Mouse (Mus musculus): ENCODE data around the gene Jph4. TPM values are rescaled to one million over a fixed set of nuclear protein-coding genes. Genes with fewer than 3 reads are reported as not detected.

Gene Jph4
- total and polyA plus RNA-seq, 3 experiments = 0.11 TPM; not detected in 2

DNA sequence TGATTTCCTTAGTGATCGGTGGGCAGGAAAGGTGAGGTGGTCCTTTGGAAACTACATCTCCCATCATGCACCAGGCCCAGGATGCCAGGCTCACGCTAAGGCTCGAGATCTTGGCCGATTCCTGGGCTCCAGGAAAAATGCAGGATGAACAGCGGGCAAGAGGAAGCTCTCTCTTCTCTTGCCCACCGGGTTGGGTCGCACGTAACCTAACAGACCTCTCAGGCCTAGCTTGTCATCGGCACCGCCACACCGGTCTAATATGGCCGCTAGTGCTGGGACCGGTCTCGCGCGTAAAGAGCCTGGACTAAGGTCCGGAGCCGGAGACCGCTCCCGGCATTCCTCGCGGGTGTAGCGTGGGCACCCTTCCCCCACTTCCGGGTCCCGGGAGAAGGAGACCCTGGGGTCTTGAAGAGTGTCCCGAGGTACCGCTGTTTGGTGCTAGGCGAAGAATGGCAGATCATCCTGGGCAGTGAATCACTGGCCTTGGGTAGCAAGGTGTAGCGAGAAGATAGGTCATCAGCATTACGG is 22.0 kb downstream of the Jph4 start, which contains the start of gene Thtpa:
TSS of gene Thtpa (plus strand) at position 81 of the 528 bp plus-strand sequence.
- peak within 1 kb of the TSS; percentile 74 for H3K4me3 ChIP-seq (ENCODE audit: low read depth, low read length)
- DNase-seq (ENCODE audit: low spot score) (peak; percentile 79), ATAC-seq (ENCODE audit: extremely low read depth, insufficient number of reproducible peaks, low FRiP score, poor library complexity, severe bottlenecking) (peak; percentile 58)
- TF ChIP-seq GATA2 (IDR thresholded peaks at IDR 0.05; ENCODE audit: borderline replicate concordance, low read depth, low read length) (no peak), POLR2AphosphoS5 (IDR thresholded peaks at IDR 0.05; ENCODE audit: insufficient replicate concordance, low read depth, low read length) (no peak), CTCF (IDR thresholded peaks at IDR 0.05; ENCODE audit: low read depth, low read length) (no peak), TAL1 (conservative IDR thresholded peaks at IDR 0.05; ENCODE audit: low read depth, low read length) (no peak), GATA1 (IDR thresholded peaks at IDR 0.05; ENCODE audit: borderline replicate concordance, low read length) (no peak)
- H3K9me3 ChIP-seq (replicated peaks) = no peaks in the 10 kb centered on the region
- peaks cover 58% of the 10 kb centered on the region for H3K4me1 ChIP-seq (ENCODE audit: insufficient read depth, low read depth, low read length)
- no peaks in the 10 kb centered on the region for H3K27me3 ChIP-seq (ENCODE audit: insufficient read depth, low read length)
- H3K36me3 ChIP-seq (replicated peaks) = peaks cover 37% of the 10 kb centered on the region

DNA sequence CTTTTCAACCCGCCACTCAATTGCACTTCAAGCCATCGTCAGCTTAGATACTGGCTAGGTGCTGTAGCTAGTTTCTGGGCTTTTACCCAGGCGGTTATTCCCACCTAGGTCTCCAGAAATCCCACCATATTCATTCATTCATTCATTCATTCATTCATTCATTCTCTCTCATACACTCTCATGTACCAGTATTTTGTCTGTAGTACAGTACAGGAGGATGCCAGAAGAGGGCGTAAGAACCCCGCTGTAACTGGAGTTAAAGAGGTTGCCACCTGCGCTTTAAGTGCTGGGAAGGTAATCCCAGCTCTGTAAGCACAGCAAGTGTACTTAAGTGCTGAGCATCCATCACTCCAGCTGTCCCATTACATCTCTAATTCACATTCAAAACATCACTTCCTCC is 22.8 kb downstream of the Jph4 start:
- DNase-seq (ENCODE audit: low spot score) = no peak
- no peaks in the 10 kb centered on the region for H3K9me3 ChIP-seq (replicated peaks)
- H3K4me1 ChIP-seq (ENCODE audit: insufficient read depth, low read depth, low read length) = peaks cover 61% of the 10 kb centered on the region
- H3K27me3 ChIP-seq (ENCODE audit: insufficient read depth, low read length) = no peaks in the 10 kb centered on the region
- H3K36me3 ChIP-seq (replicated peaks) = peaks cover 28% of the 10 kb centered on the region
- ATAC-seq (ENCODE audit: extremely low read depth, insufficient number of reproducible peaks, low FRiP score, poor library complexity, severe bottlenecking) = no peak
- peak overlapping the region; percentile 74; the same call in 1 of the 2 replicates for H3K4me3 ChIP-seq (ENCODE audit: low read depth, low read length)
- TF ChIP-seq GATA1 (IDR thresholded peaks at IDR 0.05; ENCODE audit: borderline replicate concordance, low read length) (no peak), POLR2AphosphoS5 (IDR thresholded peaks at IDR 0.05; ENCODE audit: insufficient replicate concordance, low read depth, low read length) (no peak), CTCF (IDR thresholded peaks at IDR 0.05; ENCODE audit: low read depth, low read length) (no peak), TAL1 (conservative IDR thresholded peaks at IDR 0.05; ENCODE audit: low read depth, low read length) (no peak), GATA2 (IDR thresholded peaks at IDR 0.05; ENCODE audit: borderline replicate concordance, low read depth, low read length) (no peak)

DNA sequence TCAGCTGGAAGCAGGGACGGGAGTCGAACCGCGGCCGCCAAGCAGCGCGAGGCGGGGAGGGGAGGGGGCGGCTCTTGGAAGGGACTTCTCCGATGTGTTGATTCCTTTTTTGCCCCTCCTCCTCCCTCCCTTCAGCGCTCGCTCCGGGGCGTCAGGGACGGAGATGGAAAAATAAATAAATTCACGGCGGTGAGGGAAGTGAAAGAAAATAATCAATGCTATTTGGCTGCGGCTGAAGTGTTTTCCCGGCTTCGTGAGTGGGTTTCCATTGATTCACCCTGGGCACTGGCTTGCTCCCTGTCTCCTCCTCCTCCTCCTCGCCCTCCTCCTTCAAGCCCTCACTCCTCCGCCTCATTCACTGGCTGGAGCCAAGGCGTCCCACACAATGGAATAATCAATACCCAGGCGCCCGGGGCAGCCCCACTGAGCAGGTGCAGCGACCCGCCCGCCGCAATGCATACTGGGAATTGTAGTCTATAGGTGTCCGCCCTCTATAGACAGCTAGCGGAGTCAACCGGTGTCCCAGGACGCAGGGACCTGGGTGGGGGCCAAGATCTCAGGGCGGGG is 24.6 kb downstream of the Jph4 start, which contains the start of gene Zfhx2:
TSS of gene Zfhx2 (minus strand) at position 314 of the 567 bp plus-strand sequence.
- Histone ChIP-seq H3K36me3 (replicated peaks) (peaks cover 10% of the 10 kb centered on the region), H3K9me3 (replicated peaks) (no peaks in the 10 kb centered on the region), H3K4me3 (ENCODE audit: low read depth, low read length) (peak within 1 kb of the TSS; percentile 76), H3K4me1 (ENCODE audit: insufficient read depth, low read depth, low read length) (peaks cover 49% of the 10 kb centered on the region), H3K27me3 (ENCODE audit: insufficient read depth, low read length) (no peaks in the 10 kb centered on the region)
- no peak for TF ChIP-seq TAL1 (conservative IDR thresholded peaks at IDR 0.05; ENCODE audit: low read depth, low read length)
- TF ChIP-seq POLR2AphosphoS5 (IDR thresholded peaks at IDR 0.05; ENCODE audit: insufficient replicate concordance, low read depth, low read length) = no peak
- no peak for TF ChIP-seq GATA1 (IDR thresholded peaks at IDR 0.05; ENCODE audit: borderline replicate concordance, low read length)
- peak; percentile 82 for ATAC-seq (ENCODE audit: extremely low read depth, insufficient number of reproducible peaks, low FRiP score, poor library complexity, severe bottlenecking)
- peak; percentile 89 for DNase-seq (ENCODE audit: low spot score)

DNA sequence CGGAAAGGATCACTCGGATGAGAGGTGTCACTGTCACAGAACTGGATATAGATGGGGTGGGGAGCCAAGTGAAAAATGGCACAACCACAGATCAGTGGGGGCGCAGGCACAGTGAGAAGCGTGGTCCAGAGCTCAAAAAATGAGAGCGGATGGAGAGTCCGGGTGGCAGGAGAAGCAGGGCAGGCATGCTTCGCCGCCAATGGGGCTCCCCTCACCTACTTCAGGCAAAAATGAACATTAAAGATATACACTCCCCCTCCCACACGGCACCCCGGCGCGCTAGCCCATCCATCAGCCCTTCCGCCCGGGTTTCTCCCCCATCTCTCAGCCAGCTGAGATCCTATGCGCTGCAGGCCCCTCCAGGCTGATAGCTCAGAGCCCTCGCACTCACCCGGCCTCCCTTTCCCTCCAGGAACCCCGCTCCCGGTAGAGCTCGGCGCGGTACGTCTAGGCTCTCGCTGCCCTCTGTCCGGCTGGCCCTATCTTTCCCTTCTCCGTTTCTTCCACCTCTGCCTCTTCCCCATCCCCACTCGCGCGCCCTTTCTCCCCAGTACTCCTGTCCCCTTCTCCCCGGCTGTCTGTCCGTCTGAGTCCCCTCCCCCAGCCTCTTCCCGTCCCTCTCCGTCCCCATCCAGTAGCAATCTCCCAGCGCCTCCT is 25.4 kb downstream of the Jph4 start:
- ATAC-seq (ENCODE audit: extremely low read depth, insufficient number of reproducible peaks, low FRiP score, poor library complexity, severe bottlenecking) = no peak
- H3K4me1 ChIP-seq (ENCODE audit: insufficient read depth, low read depth, low read length) = peaks cover 41% of the 10 kb centered on the region
- TF ChIP-seq POLR2AphosphoS5 (IDR thresholded peaks at IDR 0.05; ENCODE audit: insufficient replicate concordance, low read depth, low read length) (no peak), TAL1 (conservative IDR thresholded peaks at IDR 0.05; ENCODE audit: low read depth, low read length) (no peak), GATA2 (IDR thresholded peaks at IDR 0.05; ENCODE audit: borderline replicate concordance, low read depth, low read length) (no peak), GATA1 (IDR thresholded peaks at IDR 0.05; ENCODE audit: borderline replicate concordance, low read length) (no peak), CTCF (IDR thresholded peaks at IDR 0.05; ENCODE audit: low read depth, low read length) (no peak)

DNA sequence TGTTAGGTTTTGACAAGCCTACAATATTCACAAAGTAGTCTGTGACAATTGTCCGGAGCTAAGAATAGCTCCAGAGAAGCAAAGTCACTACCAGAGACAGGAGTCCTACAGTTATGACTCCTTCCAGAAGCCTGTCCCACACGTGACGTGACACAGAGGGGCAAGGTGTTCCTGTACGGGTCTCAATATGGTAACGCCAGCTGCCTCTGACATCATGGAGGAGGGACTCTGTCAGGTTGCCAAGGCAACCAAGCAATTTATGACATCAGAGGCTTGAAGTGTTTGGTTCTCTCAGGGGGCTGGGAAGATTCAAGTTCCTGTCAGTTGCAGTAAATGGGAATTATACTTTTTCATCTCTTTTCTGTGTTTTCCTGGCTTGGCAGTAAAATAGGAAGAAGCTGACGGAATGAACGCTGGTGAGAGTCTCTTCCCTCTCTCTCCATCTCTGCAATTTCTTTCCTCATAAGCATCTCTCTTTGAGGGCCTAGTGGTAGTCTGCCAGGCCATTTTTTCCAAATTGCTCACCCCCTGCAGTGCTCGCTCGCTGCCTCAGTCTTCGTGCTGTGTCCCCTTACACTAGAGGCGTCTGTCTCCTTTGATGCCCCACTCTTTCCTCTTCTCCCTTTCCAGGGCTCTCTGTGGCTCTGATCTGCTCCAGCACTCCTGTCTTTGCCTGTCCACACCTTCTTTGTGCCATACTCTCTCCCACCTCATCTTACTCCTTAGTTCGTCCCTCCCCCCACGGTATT is 27.4 kb downstream of the Jph4 start:
- no peaks in the 10 kb centered on the region for H3K27me3 ChIP-seq (ENCODE audit: insufficient read depth, low read length)
- no peak overlapping the region for H3K4me3 ChIP-seq (ENCODE audit: low read depth, low read length)
- H3K36me3 ChIP-seq (replicated peaks) = no peaks in the 10 kb centered on the region
- no peak for TF ChIP-seq GATA2 (IDR thresholded peaks at IDR 0.05; ENCODE audit: borderline replicate concordance, low read depth, low read length)
- no peak for TF ChIP-seq CTCF (IDR thresholded peaks at IDR 0.05; ENCODE audit: low read depth, low read length)
- TF ChIP-seq TAL1 (conservative IDR thresholded peaks at IDR 0.05; ENCODE audit: low read depth, low read length) = no peak
- no peak for TF ChIP-seq GATA1 (IDR thresholded peaks at IDR 0.05; ENCODE audit: borderline replicate concordance, low read length)
- TF ChIP-seq POLR2AphosphoS5 (IDR thresholded peaks at IDR 0.05; ENCODE audit: insufficient replicate concordance, low read depth, low read length) = no peak
- DNase-seq (ENCODE audit: low spot score) (no peak), ATAC-seq (ENCODE audit: extremely low read depth, insufficient number of reproducible peaks, low FRiP score, poor library complexity, severe bottlenecking) (no peak)
- peaks cover 34% of the 10 kb centered on the region for H3K4me1 ChIP-seq (ENCODE audit: insufficient read depth, low read depth, low read length)
- no peaks in the 10 kb centered on the region for H3K9me3 ChIP-seq (replicated peaks)

More for the DNA sequence above, 25.4 kb downstream of the Jph4 start:
- Histone ChIP-seq H3K4me3 (ENCODE audit: low read depth, low read length) (peak overlapping the region; percentile 76), H3K27me3 (ENCODE audit: insufficient read depth, low read length) (no peaks in the 10 kb centered on the region), H3K36me3 (replicated peaks) (peaks cover 3% of the 10 kb centered on the region), H3K9me3 (replicated peaks) (no peaks in the 10 kb centered on the region)
- DNase-seq (ENCODE audit: low spot score) = no peak

All from G1E (cell line).